Mouse (Mus musculus): Measurements from ENCODE around the gene Ptprs. TPM values are rescaled to one million over a fixed set of nuclear protein-coding genes. Genes with fewer than 3 reads are reported as not detected.

Ptprs gene
- polyA plus RNA-seq, 1 experiment: 63.4 TPM

DNA sequence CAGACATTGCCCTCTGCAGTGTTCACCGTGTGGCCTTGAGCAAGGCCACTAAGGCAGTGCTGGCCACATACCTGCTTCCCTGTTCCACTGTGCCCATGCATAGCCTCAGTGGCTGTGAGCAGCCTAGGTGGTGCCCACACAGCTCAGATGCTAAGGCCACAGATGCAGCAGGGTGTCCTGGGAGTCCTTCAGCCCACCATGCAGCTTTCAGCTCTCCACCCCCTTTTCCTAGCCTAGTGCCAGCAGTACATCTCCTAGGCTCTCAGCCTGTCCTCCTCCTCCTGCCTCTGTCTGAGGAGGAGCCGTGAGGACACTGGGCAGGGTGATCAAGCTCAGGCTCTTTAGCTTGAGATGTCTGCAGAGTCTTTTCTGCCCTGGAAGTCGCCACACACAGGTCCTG, 106.2 kb downstream of the Ptprs start:
- H3K27ac ChIP-seq (ENCODE audit: control insufficient read depth, insufficient read depth, low read depth, low read length): no peak overlapping the region
- no peak for TF ChIP-seq CTCF (IDR thresholded peaks at IDR 0.05; ENCODE audit: control insufficient read depth, insufficient read depth, insufficient replicate concordance, low read depth, low read length)
- no peak for TF ChIP-seq POLR2A (IDR thresholded peaks at IDR 0.05; ENCODE audit: control insufficient read depth, low read depth, low read length)
- no peaks in the 10 kb centered on the region for H3K4me1 ChIP-seq (ENCODE audit: control insufficient read depth, insufficient read depth, low read length)
- no peaks in the 10 kb centered on the region for H3K27me3 ChIP-seq (ENCODE audit: control insufficient read depth, insufficient read depth, low read length)
- no peaks in the 10 kb centered on the region for H3K36me3 ChIP-seq (ENCODE audit: control insufficient read depth, insufficient read depth, low read length)
- H3K4me3 ChIP-seq (ENCODE audit: control insufficient read depth, low read depth, low read length): no peak overlapping the region

DNA sequence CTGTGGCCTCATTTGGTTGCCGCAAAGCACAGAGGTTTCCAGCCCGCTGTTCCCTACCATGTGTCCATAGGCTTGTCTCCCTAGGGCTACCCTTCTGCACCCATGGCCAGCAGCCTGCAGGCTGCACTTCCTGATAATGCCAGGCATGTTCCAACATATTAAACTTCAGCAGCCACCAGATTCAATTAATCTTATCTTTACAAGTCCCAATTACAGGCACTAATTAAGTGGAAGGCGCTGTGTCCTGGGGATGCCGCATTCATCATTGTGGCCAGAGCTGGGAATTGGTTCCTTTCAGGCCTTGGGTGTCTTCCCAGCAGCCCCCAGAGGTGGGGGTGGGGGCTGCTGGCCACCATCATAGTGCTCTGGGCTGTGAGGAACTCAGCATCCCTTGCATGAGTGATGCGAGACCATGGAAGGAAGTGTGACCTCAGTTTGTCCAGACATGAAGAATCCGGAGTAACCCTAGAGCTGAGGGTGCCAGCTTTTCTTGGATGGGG, 107.9 kb downstream of the Ptprs start:
- Histone ChIP-seq H3K4me3 (ENCODE audit: control insufficient read depth, low read depth, low read length) (no peak overlapping the region), H3K27ac (ENCODE audit: control insufficient read depth, insufficient read depth, low read depth, low read length) (no peak overlapping the region), H3K4me1 (ENCODE audit: control insufficient read depth, insufficient read depth, low read length) (no peaks in the 10 kb centered on the region), H3K36me3 (ENCODE audit: control insufficient read depth, insufficient read depth, low read length) (no peaks in the 10 kb centered on the region), H3K27me3 (ENCODE audit: control insufficient read depth, insufficient read depth, low read length) (no peaks in the 10 kb centered on the region)
- no peak for TF ChIP-seq POLR2A (IDR thresholded peaks at IDR 0.05; ENCODE audit: control insufficient read depth, low read depth, low read length)
- no peak for TF ChIP-seq CTCF (IDR thresholded peaks at IDR 0.05; ENCODE audit: control insufficient read depth, insufficient read depth, insufficient replicate concordance, low read depth, low read length)

DNA sequence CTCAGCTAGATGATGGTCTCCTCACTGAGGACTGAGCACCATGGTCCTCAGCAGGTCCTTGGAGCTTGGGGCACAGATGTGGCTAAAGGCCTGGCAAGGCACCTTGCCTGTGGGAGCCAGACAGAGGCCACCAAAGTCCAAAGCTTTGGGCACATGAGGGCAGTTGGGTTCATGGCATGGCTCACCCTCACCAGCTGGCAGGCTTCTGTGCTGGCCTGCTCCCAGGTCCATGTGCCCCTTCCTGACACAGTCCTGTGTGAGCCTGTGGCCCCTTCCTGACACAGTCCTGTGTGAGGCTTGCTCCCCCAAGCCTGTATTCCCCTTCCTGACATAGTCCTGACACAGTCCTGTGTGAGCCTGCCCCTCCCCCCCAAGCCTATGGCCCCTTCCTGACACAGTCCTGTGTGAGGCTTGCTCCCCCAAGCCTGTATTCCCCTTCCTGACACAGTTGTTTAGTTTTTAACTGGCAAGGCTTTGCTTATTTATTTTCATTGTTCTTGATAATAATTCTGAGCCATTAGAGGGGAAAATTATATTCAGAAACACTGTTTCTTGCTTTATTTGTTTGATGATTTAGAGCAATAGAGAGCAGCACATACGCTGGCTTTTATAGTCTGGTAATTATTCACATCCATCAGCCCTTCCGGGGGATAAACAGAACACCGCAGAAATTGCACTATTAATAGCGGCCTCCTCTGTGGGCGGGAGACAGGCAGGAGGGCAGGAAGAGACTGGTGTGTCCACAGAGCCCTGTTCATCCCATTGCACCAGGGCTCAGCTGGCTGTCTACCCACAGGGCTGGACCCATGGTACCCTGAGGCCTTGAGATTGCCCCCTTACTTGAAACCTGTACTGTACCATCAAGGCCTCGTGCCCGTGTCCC, 110.3 kb downstream of the Ptprs start:
- Histone ChIP-seq H3K27me3 (ENCODE audit: control insufficient read depth, insufficient read depth, low read length) (no peaks in the 10 kb centered on the region), H3K27ac (ENCODE audit: control insufficient read depth, insufficient read depth, low read depth, low read length) (no peak overlapping the region), H3K36me3 (ENCODE audit: control insufficient read depth, insufficient read depth, low read length) (no peaks in the 10 kb centered on the region), H3K4me3 (ENCODE audit: control insufficient read depth, low read depth, low read length) (no peak overlapping the region), H3K4me1 (ENCODE audit: control insufficient read depth, insufficient read depth, low read length) (no peaks in the 10 kb centered on the region)
- no peak for TF ChIP-seq POLR2A (IDR thresholded peaks at IDR 0.05; ENCODE audit: control insufficient read depth, low read depth, low read length)
- TF ChIP-seq CTCF (IDR thresholded peaks at IDR 0.05; ENCODE audit: control insufficient read depth, insufficient read depth, insufficient replicate concordance, low read depth, low read length): no peak

Other genes with a start within 250 kb of the Ptprs start
- gene Fem1a, start 219.7 kb downstream of the Ptprs start, polyA plus RNA-seq (2012; rRNA removed): 5.7 and 7.0 TPM in 2 replicates
- 3.4 and 3.7 TPM in 2 replicates for gene Ticam1, start 199.7 kb downstream of the Ptprs start, polyA plus RNA-seq (2012; rRNA removed)
- 21.9 and 22.3 TPM in 2 replicates for gene Plin3, start 183.6 kb downstream of the Ptprs start, polyA plus RNA-seq (2012; rRNA removed)
- gene Arrdc5, start 176.2 kb downstream of the Ptprs start, polyA plus RNA-seq (2012; rRNA removed): 274 and 296 TPM in 2 replicates
- gene Uhrf1, start 173.2 kb downstream of the Ptprs start, polyA plus RNA-seq (2012; rRNA removed): 41.1 and 43.1 TPM in 2 replicates
- gene Kdm4b, start 150.4 kb downstream of the Ptprs start, polyA plus RNA-seq (2012; rRNA removed): 20.0 and 21.9 TPM in 2 replicates
- gene Znrf4, start 35.9 kb upstream of the Ptprs start, polyA plus RNA-seq (2012; rRNA removed): 1,198 and 1,268 TPM in 2 replicates
- 2.0 and 2.3 TPM in 2 replicates for gene Gm20219, start 77.9 kb upstream of the Ptprs start, polyA plus RNA-seq (2012; rRNA removed)
- 92.2 and 99.2 TPM in 2 replicates for gene Safb2, start 108.1 kb upstream of the Ptprs start, polyA plus RNA-seq (2012; rRNA removed)
- 104 and 116 TPM in 2 replicates for gene Safb, start 108.3 kb upstream of the Ptprs start, polyA plus RNA-seq (2012; rRNA removed)
- gene 2410015M20Rik, start 133.3 kb upstream of the Ptprs start, polyA plus RNA-seq (2012; rRNA removed): 253 and 274 TPM in 2 replicates
- gene Rpl36, start 136.9 kb upstream of the Ptprs start, polyA plus RNA-seq (2012; rRNA removed): 1,820 and 2,071 TPM in 2 replicates
- gene Lonp1, start 150.4 kb upstream of the Ptprs start, polyA plus RNA-seq (2012; rRNA removed): 22.8 and 23.5 TPM in 2 replicates
- gene Catsperd, start 151.7 kb upstream of the Ptprs start, polyA plus RNA-seq (2012; rRNA removed): 182 and 184 TPM in 2 replicates
- 98.4 and 120 TPM in 2 replicates for gene Ranbp3, start 196.8 kb upstream of the Ptprs start, polyA plus RNA-seq (2012; rRNA removed)
- 135 and 159 TPM in 2 replicates for gene Ndufa11, start 241.3 kb upstream of the Ptprs start, polyA plus RNA-seq (2012; rRNA removed)
- 9.2 and 12.4 TPM in 2 replicates for gene Vmac, start 241.5 kb upstream of the Ptprs start, polyA plus RNA-seq (2012; rRNA removed)